Mouse (Mus musculus) CH12.LX (cell line): ENCODE measurements around the gene Plch2. TPM values are rescaled to one million over a fixed set of nuclear protein-coding genes. Genes with fewer than 3 reads are reported as not detected.

Experiments used
- DNase-seq: peaks from one replicate; pipeline ENCODE4 v3.0.0-alpha.2; 2013; ENCODE audit errors: extremely low read depth
- H3K27ac ChIP-seq: 2 replicates; pipeline ENCODE4 v1.5.1; 2012; ENCODE audit warnings: low read depth, mild to moderate bottlenecking, control low read depth, moderate library complexity; ENCODE audit not compliant: insufficient read depth
- H3K27me3 ChIP-seq: replicated peaks from 2 replicates; pipeline ENCODE3; 2012; ENCODE audit warnings: inconsistent platforms
- H3K36me3 ChIP-seq, 2 experiments: replicated peaks in 1 of 2; 2 replicates each; pipeline versions ENCODE3 to v1.6.1; 2012; ENCODE audit warnings: inconsistent platforms in 1 of 2, low read length in 1 of 2, mild to moderate bottlenecking in 1 of 2, mixed read lengths in 1 of 2, moderate library complexity in 1 of 2; ENCODE audit not compliant: control insufficient read depth in 1 of 2, insufficient read depth in 1 of 2
- H3K4me1 ChIP-seq, 2 experiments: 2 replicates each; pipeline ENCODE4 v1.6.1; 2012; ENCODE audit warnings: inconsistent platforms in 1 of 2, moderate library complexity in 1 of 2; ENCODE audit not compliant: insufficient read depth in 2 of 2, control insufficient read depth in 1 of 2
- H3K4me2 ChIP-seq: 2 replicates; pipeline ENCODE4 v1.6.1; 2012; ENCODE audit warnings: low read depth, mild to moderate bottlenecking, control low read depth; ENCODE audit not compliant: poor library complexity, insufficient read depth, severe bottlenecking
- H3K4me3 ChIP-seq, 3 experiments: fragments of 150-350 bp in 1 of 3; sonication (generic) in 1 of 3; replicated peaks in 1 of 3; 2 replicates each; pipeline versions ENCODE3 to v1.5.1; 2011 to 2012; ENCODE audit warnings: low read depth in 2 of 3, low read length in 2 of 3, mild to moderate bottlenecking in 2 of 3, moderate library complexity in 2 of 3, control low read depth in 1 of 3, improper control_type of control experiment in 1 of 3, inconsistent platforms in 1 of 3, mixed read lengths in 1 of 3; ENCODE audit not compliant: poor library complexity in 1 of 3
- H3K79me2 ChIP-seq: replicated peaks from 2 replicates; pipeline ENCODE4 v1.6.1; 2012; ENCODE audit warnings: mild to moderate bottlenecking, moderate library complexity; ENCODE audit not compliant: control insufficient read depth, poor library complexity, insufficient read depth, severe bottlenecking; ENCODE audit errors: extremely low read depth
- H3K9ac ChIP-seq: 2 replicates; pipeline ENCODE4 v1.6.1; 2012; ENCODE audit warnings: low read depth, mild to moderate bottlenecking, control low read depth, moderate library complexity; ENCODE audit not compliant: insufficient read depth
- H3K9me3 ChIP-seq: replicated peaks from 2 replicates; pipeline ENCODE3; 2012; ENCODE audit warnings: low read length, inconsistent platforms, mixed read lengths
- BHLHE40 ChIP-seq: IDR thresholded peaks from 2 replicates; pipeline ENCODE4 v1.6.1; 2011; ENCODE audit warnings: mild to moderate bottlenecking, low read depth, low read length, improper control_type of control experiment
- CTCF ChIP-seq, 2 experiments: IDR thresholded peaks in 1 of 2; conservative IDR thresholded peaks in 1 of 2; 2 replicates each; pipeline ENCODE4 v1.5.1; 2011 to 2012; ENCODE audit warnings: low read depth in 2 of 2, low read length in 2 of 2, improper control_type of control experiment in 1 of 2, inconsistent platforms in 1 of 2, mild to moderate bottlenecking in 1 of 2, moderate library complexity in 1 of 2
- E2F4 ChIP-seq: IDR thresholded peaks from 2 replicates; pipeline ENCODE4 v1.6.1; 2011; ENCODE audit warnings: low read depth, low read length, improper control_type of control experiment; ENCODE audit not compliant: insufficient replicate concordance
- ELF1 ChIP-seq: IDR thresholded peaks from 2 replicates; pipeline ENCODE4 v1.6.1; 2014; ENCODE audit warnings: low read depth, mild to moderate bottlenecking, inconsistent platforms, low read length, improper control_type of control experiment
- EP300 ChIP-seq: IDR thresholded peaks from 2 replicates; pipeline ENCODE4 v1.6.1; 2011; ENCODE audit warnings: low read length, improper control_type of control experiment
- HCFC1 ChIP-seq: IDR thresholded peaks from 2 replicates; pipeline ENCODE4 v1.6.1; 2012; ENCODE audit warnings: low read depth, mild to moderate bottlenecking, inconsistent platforms, low read length, improper control_type of control experiment
- IRF4 ChIP-seq: IDR thresholded peaks from 2 replicates; pipeline ENCODE4 v1.6.1; 2014; ENCODE audit warnings: low read depth, mild to moderate bottlenecking, inconsistent platforms, low read length, improper control_type of control experiment
- MAFK ChIP-seq: IDR thresholded peaks from 2 replicates; pipeline ENCODE4 v1.6.1; 2011; ENCODE audit warnings: low read length, improper control_type of control experiment; ENCODE audit not compliant: insufficient replicate concordance
- MAX ChIP-seq: IDR thresholded peaks from 2 replicates; pipeline ENCODE4 v1.6.1; 2011; ENCODE audit warnings: low read length, improper control_type of control experiment
- MAZ ChIP-seq: IDR thresholded peaks from 2 replicates; pipeline ENCODE4 v1.6.1; 2012; ENCODE audit warnings: low read depth, mild to moderate bottlenecking, inconsistent platforms, low read length, improper control_type of control experiment, moderate library complexity
- MYC ChIP-seq: IDR thresholded peaks from 2 replicates; pipeline ENCODE4 v1.6.1; 2011; ENCODE audit warnings: low read depth, mild to moderate bottlenecking, improper control_type of control experiment, low read length
- NELFE ChIP-seq: IDR thresholded peaks from 2 replicates; pipeline ENCODE4 v1.6.1; 2011; ENCODE audit warnings: low read depth, low read length, improper control_type of control experiment
- PAX5 ChIP-seq: IDR thresholded peaks from 2 replicates; pipeline ENCODE4 v1.6.1; 2012; ENCODE audit warnings: low read length, inconsistent platforms, mixed read lengths
- POLR2A ChIP-seq: IDR thresholded peaks from 2 replicates; pipeline ENCODE4 v1.6.1; 2011; ENCODE audit warnings: low read depth, mild to moderate bottlenecking, improper control_type of control experiment, low read length
- POLR2AphosphoS2 ChIP-seq: IDR thresholded peaks from 2 replicates; pipeline ENCODE4 v1.6.1; 2011; ENCODE audit warnings: low read depth, low read length, improper control_type of control experiment
- RAD21 ChIP-seq: IDR thresholded peaks from 2 replicates; pipeline ENCODE4 v1.6.1; 2011; ENCODE audit warnings: low read depth, mild to moderate bottlenecking, low read length, improper control_type of control experiment, moderate library complexity
- RCOR1 ChIP-seq: conservative IDR thresholded peaks from 2 replicates; pipeline ENCODE4 v1.6.1; 2012; ENCODE audit warnings: low read depth, mild to moderate bottlenecking, inconsistent platforms, low read length, improper control_type of control experiment
- SIN3A ChIP-seq: IDR thresholded peaks from 2 replicates; pipeline ENCODE4 v1.6.1; 2012; ENCODE audit warnings: low read length, improper control_type of control experiment, inconsistent platforms
- SMC3 ChIP-seq: IDR thresholded peaks from 2 replicates; pipeline ENCODE4 v1.6.1; 2011; ENCODE audit warnings: low read depth, low read length, improper control_type of control experiment
- TCF12 ChIP-seq: IDR thresholded peaks from 2 replicates; pipeline ENCODE4 v1.6.1; 2014; ENCODE audit warnings: low read depth, mild to moderate bottlenecking, inconsistent platforms, low read length, improper control_type of control experiment
- USF1 ChIP-seq: IDR thresholded peaks from 2 replicates; pipeline ENCODE4 v1.6.1; 2014; ENCODE audit warnings: low read depth, mild to moderate bottlenecking, inconsistent platforms, low read length, improper control_type of control experiment
- USF2 ChIP-seq: conservative IDR thresholded peaks from 2 replicates; pipeline ENCODE4 v1.6.1; 2011; ENCODE audit warnings: low read depth, low read length, improper control_type of control experiment
- ZC3H11A ChIP-seq: IDR thresholded peaks from 2 replicates; pipeline ENCODE4 v1.6.1; 2012; ENCODE audit warnings: low read depth, mild to moderate bottlenecking, inconsistent platforms, low read length, improper control_type of control experiment
- ZKSCAN1 ChIP-seq: IDR thresholded peaks from 2 replicates; pipeline ENCODE4 v1.6.1; 2012; ENCODE audit warnings: low read depth, inconsistent platforms, low read length, improper control_type of control experiment, borderline replicate concordance
- ZMIZ1 ChIP-seq: IDR thresholded peaks from 2 replicates; pipeline ENCODE4 v1.6.1; 2012; ENCODE audit warnings: low read depth, mild to moderate bottlenecking, inconsistent platforms, low read length, improper control_type of control experiment
- dilution Hi-C: fragments of 300-500 bp; cut with MboI; formaldehyde crosslinking; loops from 2 replicates; pipeline ENCODE4 v1.14.3; 2020; ENCODE audit warnings: low sequenced_read_pairs; ENCODE audit not compliant: extremely low pct_unique_long_range_greater_than_20kb, extremely low pct_ligation_motif_present
- in situ Hi-C: fragments of 300-500 bp; cut with MboI; formaldehyde crosslinking; loops from 3 replicates; pipeline ENCODE4 v1.14.3; 2019; ENCODE audit warnings: low sequenced_read_pairs, low pct_ligation_motif_present, low pct_unique_long_range_greater_than_20kb, mixed read lengths
- polyA plus RNA-seq: library from polyadenylated mRNA; unstranded; fragments of >175 nt; gene quantifications from 2 replicates; pipeline ENCODE4 v1.2.1, GENCODE M21; 2012; ENCODE audit warnings: low read depth; ENCODE audit not compliant: insufficient read length
- total RNA-seq, 2 experiments: library from RNA; depleted of rRNA; stranded (reverse); fragments of 300-350 nt in 1 of 2; fragments of >200 nt in 1 of 2; gene quantifications; 2 replicates each; pipeline ENCODE4 v1.2.3; 2012 to 2014

Plch2 gene
- total and polyA plus RNA-seq, 3 experiments: 0.04 to 0.47 (median 0.17) TPM

GRCm38 (mm10) chr4:155097452-155097851, 40.9 kb upstream of the Plch2 start:
- no peaks in the 10 kb centered on the region for H3K27me3 ChIP-seq
- peaks cover 24 to 62% of the 10 kb centered on the region in 2 experiments for H3K4me1 ChIP-seq
- H3K36me3 ChIP-seq: peaks cover 5 to 86% of the 10 kb centered on the region in 2 experiments
- H3K4me2 ChIP-seq: no peak overlapping the region
- dilution Hi-C loops: no loop called here
- H3K79me2 ChIP-seq: no peaks in the 10 kb centered on the region
- H3K4me3 ChIP-seq: no peak overlapping the region
- no peak for TF ChIP-seq MAZ
- TF ChIP-seq HCFC1: no peak
- TF ChIP-seq POLR2AphosphoS2: no peak
- no peak for TF ChIP-seq USF1
- TF ChIP-seq MYC: no peak
- TF ChIP-seq EP300: no peak
- TF ChIP-seq TCF12: no peak
- no peak for TF ChIP-seq POLR2A
- no peak for TF ChIP-seq MAX
- TF ChIP-seq RAD21: no peak
- TF ChIP-seq CTCF (conservative IDR thresholded peaks at IDR 0.05 in 1 of 2, IDR thresholded peaks at IDR 0.05 in 1 of 2; ENCODE audit: low read depth in 2 of 2, low read length in 2 of 2): no peak
- TF ChIP-seq PAX5: no peak
- no peak for TF ChIP-seq ZKSCAN1
- TF ChIP-seq BHLHE40: no peak
- TF ChIP-seq SMC3: no peak
- TF ChIP-seq ELF1: no peak
- TF ChIP-seq USF2: no peak
- no peak for TF ChIP-seq MAFK
- TF ChIP-seq NELFE: no peak
- TF ChIP-seq IRF4: no peak
- in situ Hi-C loops: loop anchor here (5.0 kb wide), 1 partner anchor 150 kb away; the partner anchor contains the start of gene Faap20
- H3K9me3 ChIP-seq: no peaks in the 10 kb centered on the region
- no peak overlapping the region for H3K9ac ChIP-seq
- no peak overlapping the region for H3K27ac ChIP-seq
- DNase-seq: no peak

GRCm38 (mm10) chr4:155095967-155096366, 39.4 kb upstream of the Plch2 start:
- no peak overlapping the region for H3K9ac ChIP-seq
- no peaks in the 10 kb centered on the region for H3K9me3 ChIP-seq
- TF ChIP-seq SIN3A (no peak), POLR2AphosphoS2 (no peak; the same call in 1 of the 2 replicates), HCFC1 (no peak), ZMIZ1 (no peak), ELF1 (no peak), E2F4 (no peak), RCOR1 (no peak), ZC3H11A (no peak), MAFK (no peak)
- peaks cover 5 to 75% of the 10 kb centered on the region in 2 experiments for H3K36me3 ChIP-seq
- H3K79me2 ChIP-seq: no peaks in the 10 kb centered on the region
- H3K27ac ChIP-seq: no peak overlapping the region
- H3K4me2 ChIP-seq: no peak overlapping the region
- no peak overlapping the region for H3K4me3 ChIP-seq
- no peaks in the 10 kb centered on the region for H3K27me3 ChIP-seq
- dilution Hi-C loops: no loop called here
- peaks cover 31 to 74% of the 10 kb centered on the region in 2 experiments for H3K4me1 ChIP-seq
- in situ Hi-C loops: loop anchor here (5.0 kb wide), 1 partner anchor 151 kb away; the partner anchor contains the start of gene Faap20
- DNase-seq: no peak
